Mouse (Mus musculus): Measurements from ENCODE around the gene Sspn. TPM values are rescaled to one million over a fixed set of nuclear protein-coding genes. Genes with fewer than 3 reads are reported as not detected.

The Sspn gene
- polyA plus RNA-seq, 1 experiment from 2014 or later = 1.2 TPM

DNA sequence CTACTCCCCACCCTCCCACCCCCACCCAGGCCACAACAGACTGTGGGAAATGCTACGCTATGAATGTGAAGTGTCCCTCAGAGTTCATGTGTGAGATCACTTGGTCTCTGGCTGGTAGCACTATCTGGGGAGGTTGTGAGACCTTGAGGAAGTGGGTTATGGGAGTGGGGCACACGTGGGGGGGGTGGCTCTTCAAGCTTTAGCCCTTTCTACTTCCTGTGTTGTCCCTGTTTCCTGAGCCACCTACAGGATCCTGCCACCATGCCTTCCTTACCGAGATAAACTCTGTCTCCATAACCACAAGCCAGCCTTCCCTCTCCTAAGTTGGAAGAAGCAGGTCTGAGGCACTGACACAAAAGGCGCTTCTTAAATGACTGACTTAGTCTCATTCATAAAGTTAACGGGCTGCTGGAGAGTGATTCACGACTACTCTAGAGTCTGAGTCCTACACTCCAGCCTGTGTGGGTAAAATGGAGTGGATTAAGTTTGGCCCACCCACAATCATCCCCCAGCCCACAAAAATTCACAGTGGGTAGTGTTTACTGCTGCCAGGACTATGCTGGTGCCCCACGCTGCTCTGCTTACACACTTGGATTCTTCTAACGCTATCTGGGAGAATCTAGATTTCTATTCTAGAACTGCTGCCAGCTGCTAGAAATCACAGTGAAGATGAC is 36.6 kb upstream of the Sspn start:
- ATAC-seq (ENCODE audit: low read depth) = no peak
- H3K27ac ChIP-seq (ENCODE audit: low read length) = no peak overlapping the region
- whole genome bisulfite sequencing (ENCODE audit: insufficient replicate concordance) = 26% methylated on average over 8 of the region's 8 CpGs
- no peaks in the 10 kb centered on the region for H3K36me3 ChIP-seq (ENCODE audit: control insufficient read depth, insufficient read depth)
- no peak overlapping the region for H3K4me2 ChIP-seq (ENCODE audit: low read depth, low read length)
- no peaks in the 10 kb centered on the region for H3K27me3 ChIP-seq (ENCODE audit: control insufficient read depth, insufficient read depth, low read depth, low read length)
- no peaks in the 10 kb centered on the region for H3K9me3 ChIP-seq (replicated peaks; ENCODE audit: control insufficient read depth, low read length)
- H3K9ac ChIP-seq (ENCODE audit: low read depth, low read length) = no peak overlapping the region
- H3K4me1 ChIP-seq (ENCODE audit: control insufficient read depth, low read depth, low read length) = no peaks in the 10 kb centered on the region
- H3K4me3 ChIP-seq (ENCODE audit: low read depth, low read length) = no peak overlapping the region

DNA sequence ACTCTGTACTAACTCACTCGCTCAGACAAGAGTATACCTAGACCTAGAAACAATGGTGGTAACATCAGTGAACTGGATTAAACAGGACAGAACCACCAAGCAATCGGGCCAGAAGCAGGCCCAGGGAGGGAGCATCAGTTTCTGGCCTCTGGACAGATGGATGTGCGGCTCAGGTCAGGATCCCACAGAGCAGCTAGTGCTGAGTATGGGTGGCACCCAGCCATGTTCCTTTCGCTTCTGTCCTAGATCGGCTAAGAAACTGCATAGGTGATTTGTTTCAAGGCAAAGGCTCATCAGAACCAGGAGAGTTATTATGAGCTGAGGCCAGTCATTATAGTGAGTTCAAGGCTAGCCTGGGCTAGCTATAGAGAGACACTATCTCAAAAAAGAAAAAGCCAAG is 27.3 kb upstream of the Sspn start:
- H3K9ac ChIP-seq (ENCODE audit: low read depth, low read length) = no peak overlapping the region
- WGBS (ENCODE audit: insufficient replicate concordance) = 72% methylated on average over 5 of the region's 5 CpGs
- no peak overlapping the region for H3K4me3 ChIP-seq (ENCODE audit: low read depth, low read length)
- H3K9me3 ChIP-seq (replicated peaks; ENCODE audit: control insufficient read depth, low read length) = no peaks in the 10 kb centered on the region
- H3K27me3 ChIP-seq (ENCODE audit: control insufficient read depth, insufficient read depth, low read depth, low read length) = no peaks in the 10 kb centered on the region
- ATAC-seq (ENCODE audit: low read depth) = no peak
- H3K27ac ChIP-seq (ENCODE audit: low read length) = no peak overlapping the region
- H3K36me3 ChIP-seq (ENCODE audit: control insufficient read depth, insufficient read depth) = no peaks in the 10 kb centered on the region
- H3K4me1 ChIP-seq (ENCODE audit: control insufficient read depth, low read depth, low read length) = no peaks in the 10 kb centered on the region
- H3K4me2 ChIP-seq (ENCODE audit: low read depth, low read length) = no peak overlapping the region

DNA sequence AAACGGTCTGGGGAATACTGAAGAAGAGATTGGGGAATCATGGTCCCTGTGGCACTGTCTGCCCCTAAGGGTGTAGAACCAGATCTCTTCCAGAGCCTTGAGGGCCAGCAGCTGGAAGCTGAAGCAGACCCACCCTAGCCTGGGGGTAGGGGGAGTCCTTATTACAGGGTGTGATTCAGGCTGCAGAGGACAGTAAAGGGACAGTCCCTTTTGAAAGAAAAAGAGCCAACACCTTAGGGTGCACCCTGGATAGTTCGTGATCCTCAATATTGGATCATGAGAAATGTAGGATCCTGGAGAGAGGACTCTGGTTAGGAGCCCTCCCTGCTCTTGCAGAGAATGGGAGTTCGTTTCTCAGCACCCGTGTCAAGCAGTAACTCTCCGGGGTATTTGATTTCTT is 26.8 kb upstream of the Sspn start:
- WGBS (ENCODE audit: insufficient replicate concordance) = 58% methylated on average over 5 of the region's 5 CpGs
- no peak for ATAC-seq (ENCODE audit: low read depth)
- Histone ChIP-seq H3K9ac (ENCODE audit: low read depth, low read length) (no peak overlapping the region), H3K4me2 (ENCODE audit: low read depth, low read length) (no peak overlapping the region), H3K27me3 (ENCODE audit: control insufficient read depth, insufficient read depth, low read depth, low read length) (no peaks in the 10 kb centered on the region), H3K36me3 (ENCODE audit: control insufficient read depth, insufficient read depth) (no peaks in the 10 kb centered on the region), H3K4me1 (ENCODE audit: control insufficient read depth, low read depth, low read length) (no peaks in the 10 kb centered on the region), H3K9me3 (replicated peaks; ENCODE audit: control insufficient read depth, low read length) (no peaks in the 10 kb centered on the region), H3K27ac (ENCODE audit: low read length) (no peak overlapping the region), H3K4me3 (ENCODE audit: low read depth, low read length) (no peak overlapping the region)

DNA sequence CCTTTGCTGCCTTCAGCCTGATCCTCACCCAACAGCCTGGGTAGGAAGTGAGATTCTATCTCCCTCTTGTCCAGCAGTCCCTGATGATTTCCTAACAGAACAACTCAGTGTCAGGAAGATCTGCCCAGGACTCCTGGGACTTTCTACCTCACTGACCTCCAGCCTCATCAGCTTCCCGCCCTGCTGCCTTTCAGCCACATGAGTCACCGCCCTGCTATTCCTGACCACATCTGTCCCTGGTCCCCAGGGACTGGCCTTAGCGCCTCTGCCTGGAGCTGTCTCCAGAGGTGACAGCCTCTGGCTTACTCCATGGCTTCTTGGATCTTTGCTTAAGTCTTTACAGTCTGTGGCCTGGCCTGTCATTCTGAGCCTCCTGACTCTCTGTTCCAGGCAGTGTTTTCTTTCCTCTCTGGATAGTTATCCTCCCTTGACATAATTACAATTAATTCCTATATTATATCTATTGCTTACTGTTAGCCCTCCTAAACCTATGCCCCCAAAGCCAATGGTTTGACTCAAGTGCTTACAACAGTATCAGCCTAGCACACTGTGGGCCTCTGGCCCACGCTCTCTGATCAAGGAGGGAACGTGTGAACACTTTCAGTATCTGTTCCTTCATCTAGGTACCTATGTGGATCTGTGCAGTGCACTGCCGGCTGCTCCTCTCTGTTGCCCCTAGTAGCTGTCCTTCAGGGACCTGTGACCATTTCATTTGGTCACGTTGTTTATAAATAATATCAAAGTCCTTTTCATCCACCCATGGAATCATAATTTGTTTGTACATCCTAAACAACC is 25.1 kb upstream of the Sspn start:
- no peaks in the 10 kb centered on the region for H3K27me3 ChIP-seq (ENCODE audit: control insufficient read depth, insufficient read depth, low read depth, low read length)
- H3K4me1 ChIP-seq (ENCODE audit: control insufficient read depth, low read depth, low read length) = no peaks in the 10 kb centered on the region
- H3K9me3 ChIP-seq (replicated peaks; ENCODE audit: control insufficient read depth, low read length) = no peaks in the 10 kb centered on the region
- 63% methylated on average over 7 of the region's 7 CpGs for WGBS (ENCODE audit: insufficient replicate concordance)
- no peak for ATAC-seq (ENCODE audit: low read depth)
- H3K4me2 ChIP-seq (ENCODE audit: low read depth, low read length) = no peak overlapping the region
- H3K27ac ChIP-seq (ENCODE audit: low read length) = no peak overlapping the region
- H3K4me3 ChIP-seq (ENCODE audit: low read depth, low read length) = no peak overlapping the region
- H3K9ac ChIP-seq (ENCODE audit: low read depth, low read length) = no peak overlapping the region
- H3K36me3 ChIP-seq (ENCODE audit: control insufficient read depth, insufficient read depth) = no peaks in the 10 kb centered on the region

DNA sequence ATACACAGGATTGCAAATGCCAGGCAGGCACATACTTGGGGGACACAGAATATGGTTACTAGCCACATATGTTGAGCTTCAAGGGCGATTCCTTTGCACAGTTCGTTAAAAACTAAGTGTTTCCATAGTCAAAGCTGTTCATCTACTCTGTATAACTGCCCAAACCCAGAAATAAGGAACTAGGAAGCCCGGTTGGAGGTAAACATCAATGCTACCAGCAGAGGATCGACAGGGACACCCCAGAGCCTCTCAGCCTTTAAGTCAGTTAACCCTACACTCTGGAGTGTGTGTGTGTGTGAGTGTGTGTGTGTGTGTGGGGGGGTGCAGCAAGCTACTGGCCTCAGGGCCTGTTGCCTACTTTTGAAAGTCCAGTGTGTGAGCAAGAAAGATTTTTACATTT is 21.5 kb upstream of the Sspn start:
- WGBS (ENCODE audit: insufficient replicate concordance) = 31% methylated on average over 4 of the region's 4 CpGs
- Histone ChIP-seq H3K36me3 (ENCODE audit: control insufficient read depth, insufficient read depth) (no peaks in the 10 kb centered on the region), H3K27me3 (ENCODE audit: control insufficient read depth, insufficient read depth, low read depth, low read length) (no peaks in the 10 kb centered on the region), H3K4me2 (ENCODE audit: low read depth, low read length) (no peak overlapping the region), H3K4me1 (ENCODE audit: control insufficient read depth, low read depth, low read length) (no peaks in the 10 kb centered on the region), H3K27ac (ENCODE audit: low read length) (no peak overlapping the region), H3K9me3 (replicated peaks; ENCODE audit: control insufficient read depth, low read length) (no peaks in the 10 kb centered on the region), H3K4me3 (ENCODE audit: low read depth, low read length) (no peak overlapping the region), H3K9ac (ENCODE audit: low read depth, low read length) (no peak overlapping the region)
- ATAC-seq (ENCODE audit: low read depth) = no peak

DNA sequence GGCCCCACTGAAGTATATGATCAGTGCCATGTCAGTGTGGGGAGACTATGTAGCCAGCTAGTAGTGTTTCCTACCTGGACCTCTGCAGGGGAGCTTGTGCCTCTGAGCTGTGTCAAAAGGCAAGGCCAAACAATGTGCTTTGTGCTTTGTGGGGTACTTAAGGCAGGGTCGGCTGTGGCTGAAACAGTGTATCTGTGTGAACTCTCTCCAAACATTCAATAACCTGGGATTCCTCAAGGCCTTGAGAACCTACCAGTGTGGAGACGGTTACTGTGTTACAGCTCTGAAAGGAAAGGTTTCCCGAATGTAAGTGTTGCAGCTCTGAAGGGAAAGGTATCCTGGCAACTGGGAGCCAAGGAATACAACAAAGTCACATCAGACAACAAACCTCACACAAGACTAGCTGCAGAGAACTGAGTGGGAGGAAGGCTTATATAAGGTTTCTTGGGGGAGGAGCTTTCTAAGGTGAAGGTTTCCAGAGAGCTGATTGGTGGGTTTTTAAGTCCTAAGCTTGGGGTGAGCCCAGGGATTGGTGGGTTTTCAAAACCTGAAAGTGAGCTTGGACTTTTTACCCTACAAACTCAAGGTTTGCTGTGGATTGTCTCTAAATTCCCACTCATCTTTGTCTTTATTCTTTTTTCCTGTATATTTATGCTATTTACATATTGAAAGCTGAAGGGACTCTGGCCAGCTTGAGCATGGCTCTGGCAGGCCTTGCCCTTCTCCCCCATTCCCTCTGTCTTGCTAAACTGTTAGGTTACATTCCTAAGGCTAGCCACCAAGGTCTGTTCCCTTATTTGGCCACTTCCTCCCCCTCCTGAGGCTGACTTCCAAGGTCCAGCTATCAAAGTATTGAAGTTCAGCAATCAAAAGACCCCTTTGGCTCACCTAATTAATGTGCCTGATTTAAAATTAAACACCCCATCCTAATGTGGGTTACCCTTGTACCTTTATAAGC is 20.7 kb upstream of the Sspn start:
- H3K4me1 ChIP-seq (ENCODE audit: control insufficient read depth, low read depth, low read length) = no peaks in the 10 kb centered on the region
- WGBS (ENCODE audit: insufficient replicate concordance) = 61% methylated on average over 3 of the region's 3 CpGs
- H3K27me3 ChIP-seq (ENCODE audit: control insufficient read depth, insufficient read depth, low read depth, low read length) = no peaks in the 10 kb centered on the region
- no peak overlapping the region for H3K27ac ChIP-seq (ENCODE audit: low read length)
- H3K4me2 ChIP-seq (ENCODE audit: low read depth, low read length) = no peak overlapping the region
- no peaks in the 10 kb centered on the region for H3K9me3 ChIP-seq (replicated peaks; ENCODE audit: control insufficient read depth, low read length)
- ATAC-seq (ENCODE audit: low read depth) = no peak
- no peak overlapping the region for H3K9ac ChIP-seq (ENCODE audit: low read depth, low read length)
- no peaks in the 10 kb centered on the region for H3K36me3 ChIP-seq (ENCODE audit: control insufficient read depth, insufficient read depth)
- H3K4me3 ChIP-seq (ENCODE audit: low read depth, low read length) = no peak overlapping the region

DNA sequence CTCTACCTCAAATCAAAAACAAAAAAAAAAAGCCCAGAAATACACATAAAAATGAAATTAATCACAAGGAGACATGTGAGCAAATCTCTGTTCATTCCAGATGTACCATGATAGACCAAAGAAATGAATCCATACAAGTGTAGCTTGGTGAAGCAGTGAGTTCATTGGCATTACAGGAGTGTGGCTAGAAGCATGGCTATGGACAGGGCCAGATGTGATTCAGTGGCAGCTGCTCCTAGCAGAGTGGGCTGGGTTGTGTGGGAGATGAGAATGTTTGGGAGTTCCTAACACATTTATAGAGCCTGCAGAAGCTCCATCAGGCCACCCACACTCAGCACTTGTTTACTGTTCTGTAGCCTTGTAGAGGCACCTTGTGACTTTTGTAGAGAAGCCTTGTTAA is 19.2 kb upstream of the Sspn start:
- no peak for ATAC-seq (ENCODE audit: low read depth)

DNA sequence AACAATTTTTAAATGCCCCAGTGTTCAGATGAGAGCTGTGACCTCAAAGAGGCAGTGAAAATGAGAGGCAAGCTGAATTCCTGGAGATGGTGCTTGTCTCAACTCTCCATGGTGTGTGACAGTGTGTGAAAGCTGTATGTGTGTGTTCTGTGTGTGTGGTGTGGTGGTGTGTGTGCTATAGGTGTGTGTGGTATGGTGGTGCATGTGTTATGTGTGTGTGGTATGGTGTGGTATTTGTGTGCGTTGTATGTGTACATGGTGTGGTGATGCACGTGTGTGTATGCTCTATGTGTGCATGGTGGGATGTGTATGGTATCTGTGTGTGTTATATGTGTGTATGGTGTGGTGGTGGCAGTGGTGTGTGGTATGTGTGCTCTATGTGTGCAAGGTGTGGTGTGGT is 16.0 kb upstream of the Sspn start:
- no peak overlapping the region for H3K9ac ChIP-seq (ENCODE audit: low read depth, low read length)
- no peaks in the 10 kb centered on the region for H3K4me1 ChIP-seq (ENCODE audit: control insufficient read depth, low read depth, low read length)
- no peak overlapping the region for H3K4me3 ChIP-seq (ENCODE audit: low read depth, low read length)
- 65% methylated on average over 2 of the region's 2 CpGs for WGBS (ENCODE audit: insufficient replicate concordance)
- no peaks in the 10 kb centered on the region for H3K36me3 ChIP-seq (ENCODE audit: control insufficient read depth, insufficient read depth)
- no peak overlapping the region for H3K4me2 ChIP-seq (ENCODE audit: low read depth, low read length)
- ATAC-seq (ENCODE audit: low read depth) = no peak
- H3K9me3 ChIP-seq (replicated peaks; ENCODE audit: control insufficient read depth, low read length) = no peaks in the 10 kb centered on the region
- no peaks in the 10 kb centered on the region for H3K27me3 ChIP-seq (ENCODE audit: control insufficient read depth, insufficient read depth, low read depth, low read length)
- no peak overlapping the region for H3K27ac ChIP-seq (ENCODE audit: low read length)

More for the DNA sequence above, 19.2 kb upstream of the Sspn start:
- Histone ChIP-seq H3K27ac (ENCODE audit: low read length) (no peak overlapping the region), H3K36me3 (ENCODE audit: control insufficient read depth, insufficient read depth) (no peaks in the 10 kb centered on the region), H3K4me1 (ENCODE audit: control insufficient read depth, low read depth, low read length) (no peaks in the 10 kb centered on the region), H3K9ac (ENCODE audit: low read depth, low read length) (no peak overlapping the region), H3K4me2 (ENCODE audit: low read depth, low read length) (no peak overlapping the region), H3K27me3 (ENCODE audit: control insufficient read depth, insufficient read depth, low read depth, low read length) (no peaks in the 10 kb centered on the region), H3K9me3 (replicated peaks; ENCODE audit: control insufficient read depth, low read length) (no peaks in the 10 kb centered on the region), H3K4me3 (ENCODE audit: low read depth, low read length) (no peak overlapping the region)

Data from liver, embryonic 16.5 days (tissue).